Comparison of ENCODE assay signal across 18 mouse cellular contexts in genomic region chrX:142623882-142624281, GRCm38 (mm10). TPM values are rescaled to one million over a fixed set of nuclear protein-coding genes. Genes with fewer than 3 reads are reported as not detected.
DNase-seq lines count a peak whose midpoint lies in the region; ATAC-seq and TF ChIP-seq lines count a peak whose summit lies in the region.
"Had no signal": no experiment of that assay in that cellular context is flagged by ENCODE, and none has a peak within 500 bp of the region (broad histone marks: within the 10 kb centered on the region; RNA-seq: fewer than 3 reads in every experiment).

No protein-coding gene starts in this region.

- H3K4me3 ChIP-seq in intestine, embryonic 14.5 days (ENCODE audit: low read depth, low read length): no peak overlapping the region
- no peak overlapping the region for H3K4me3 ChIP-seq in intestine, postnatal 0 days (ENCODE audit: low read depth, low read length)
- H3K4me3 ChIP-seq in lung, embryonic 14.5 days (ENCODE audit: low read depth, low read length): no peak overlapping the region
- H3K4me3 ChIP-seq in lung, adult 2 months (replicated peaks; ENCODE audit: extremely low read depth, low read depth, low read length): no peak overlapping the region
- H3K4me3 ChIP-seq in embryonic facial prominence, embryonic 15.5 days (replicated peaks): no peak overlapping the region
- H3K4me3 ChIP-seq in stomach, embryonic 15.5 days (replicated peaks): no peak overlapping the region
- H3K4me3 ChIP-seq: forebrain, embryonic 13.5 days; heart, embryonic 10.5 days; hindbrain, embryonic 13.5 days; liver, embryonic 12.5 days; neural tube, embryonic 12.5 days had no signal

- H3K27me3 ChIP-seq in intestine, embryonic 14.5 days (replicated peaks; ENCODE audit: control insufficient read depth, insufficient read depth, low read length): no peaks in the 10 kb centered on the region
- no peaks in the 10 kb centered on the region for H3K27me3 ChIP-seq in intestine, postnatal 0 days (replicated peaks; ENCODE audit: control insufficient read depth, insufficient read depth, low read length)
- no peaks in the 10 kb centered on the region for H3K27me3 ChIP-seq in lung, embryonic 14.5 days (ENCODE audit: insufficient read depth, low read length)
- no peaks in the 10 kb centered on the region; the same call in 1 of the 2 replicates for H3K27me3 ChIP-seq in embryonic facial prominence, embryonic 15.5 days
- H3K27me3 ChIP-seq in stomach, embryonic 15.5 days (replicated peaks): no peaks in the 10 kb centered on the region
- H3K27me3 ChIP-seq: neural tube, embryonic 12.5 days had no signal

- H3K36me3 ChIP-seq in intestine, embryonic 14.5 days (ENCODE audit: control insufficient read depth, insufficient read depth, low read length): no peaks in the 10 kb centered on the region
- H3K36me3 ChIP-seq in intestine, postnatal 0 days (ENCODE audit: control insufficient read depth, insufficient read depth): no peaks in the 10 kb centered on the region
- no peaks in the 10 kb centered on the region for H3K36me3 ChIP-seq in lung, embryonic 14.5 days (ENCODE audit: insufficient read depth)
- no peaks in the 10 kb centered on the region for H3K36me3 ChIP-seq in embryonic facial prominence, embryonic 15.5 days
- no peaks in the 10 kb centered on the region for H3K36me3 ChIP-seq in stomach, embryonic 15.5 days
- H3K36me3 ChIP-seq: heart, embryonic 10.5 days; hindbrain, embryonic 13.5 days; liver, embryonic 12.5 days; neural tube, embryonic 12.5 days had no signal

- ATAC-seq in intestine, embryonic 14.5 days (replicated peaks; ENCODE audit: low FRiP score, low TSS enrichment, low read depth): peak; percentile 53; the same call in 1 of the 2 replicates
- no peak for ATAC-seq in intestine, postnatal 0 days
- peak; percentile 69; the same call in 1 of the 2 replicates for ATAC-seq in lung, embryonic 14.5 days (ENCODE audit: insufficient read depth)
- peak; percentile 51; the same call in 1 of the 2 replicates for ATAC-seq in embryonic facial prominence, embryonic 15.5 days (ENCODE audit: insufficient number of reproducible peaks, low FRiP score, low TSS enrichment, low read depth)
- ATAC-seq in stomach, embryonic 15.5 days (ENCODE audit: insufficient read depth, low FRiP score, low read depth): peak; percentile 35; the same call in 1 of the 2 replicates
- no peak for ATAC-seq in erythroblast, adult 5-6 weeks (replicated peaks; ENCODE audit: low FRiP score, poor library complexity, severe bottlenecking)
- ATAC-seq: forebrain, embryonic 13.5 days; liver, embryonic 12.5 days had no signal

- no peak overlapping the region for H3K4me2 ChIP-seq in intestine, embryonic 14.5 days (ENCODE audit: low read length)
- no peak overlapping the region for H3K4me2 ChIP-seq in intestine, postnatal 0 days (replicated peaks; ENCODE audit: low read depth)
- H3K4me2 ChIP-seq in lung, embryonic 14.5 days: no peak overlapping the region
- H3K4me2 ChIP-seq in embryonic facial prominence, embryonic 15.5 days (replicated peaks): no peak overlapping the region
- H3K4me2 ChIP-seq in stomach, embryonic 15.5 days: no peak overlapping the region
- H3K4me2 ChIP-seq: forebrain, embryonic 13.5 days; hindbrain, embryonic 13.5 days; liver, embryonic 12.5 days; midbrain, embryonic 11.5 days; neural tube, embryonic 12.5 days had no signal

- peak overlapping the region; percentile 70 for H3K27ac ChIP-seq in intestine, embryonic 14.5 days (ENCODE audit: low read depth)
- no peak overlapping the region for H3K27ac ChIP-seq in intestine, postnatal 0 days (ENCODE audit: low read depth, low read length)
- peak overlapping the region; percentile 42; the same call in 1 of the 2 replicates for H3K27ac ChIP-seq in lung, embryonic 14.5 days (ENCODE audit: low read depth)
- H3K27ac ChIP-seq in embryonic facial prominence, embryonic 15.5 days (replicated peaks): peak overlapping the region; percentile 68; the same call in 1 of the 2 replicates
- H3K27ac ChIP-seq in stomach, embryonic 15.5 days: peak overlapping the region; percentile 63
- H3K27ac ChIP-seq: forebrain, embryonic 13.5 days; heart, embryonic 10.5 days; hindbrain, embryonic 13.5 days; liver, embryonic 12.5 days; neural tube, embryonic 12.5 days had no signal

- no peak for TF ChIP-seq POLR2A in lung, adult 2 months (IDR thresholded peaks at IDR 0.05; ENCODE audit: borderline replicate concordance, extremely low read depth, low read depth, low read length)

- H3K4me1 ChIP-seq in intestine, embryonic 14.5 days (replicated peaks; ENCODE audit: control insufficient read depth, insufficient read depth, low read length): no peaks in the 10 kb centered on the region
- H3K4me1 ChIP-seq in intestine, postnatal 0 days (replicated peaks; ENCODE audit: control insufficient read depth, insufficient read depth, low read length): no peaks in the 10 kb centered on the region
- no peaks in the 10 kb centered on the region for H3K4me1 ChIP-seq in lung, embryonic 14.5 days (ENCODE audit: insufficient read depth)
- H3K4me1 ChIP-seq in lung, adult 2 months (ENCODE audit: control insufficient read depth, insufficient read depth, low read length): no peaks in the 10 kb centered on the region
- no peaks in the 10 kb centered on the region for H3K4me1 ChIP-seq in embryonic facial prominence, embryonic 15.5 days
- no peaks in the 10 kb centered on the region for H3K4me1 ChIP-seq in stomach, embryonic 15.5 days
- H3K4me1 ChIP-seq: forebrain, embryonic 13.5 days; heart, embryonic 10.5 days; hindbrain, embryonic 13.5 days; liver, embryonic 12.5 days; neural tube, embryonic 12.5 days had no signal

- 33% methylated on average over 2 of the region's 2 CpGs for WGBS in intestine, embryonic 14.5 days
- 38% methylated on average over 2 of the region's 2 CpGs for WGBS in intestine, postnatal 0 days
- 26% methylated on average over 2 of the region's 2 CpGs for WGBS in lung, embryonic 14.5 days
- 45% methylated on average over 2 of the region's 2 CpGs for WGBS in lung, adult 2 months
- WGBS in embryonic facial prominence, embryonic 15.5 days: 18% methylated on average over 2 of the region's 2 CpGs
- WGBS in stomach, embryonic 15.5 days: 36% methylated on average over 2 of the region's 2 CpGs

- no peak overlapping the region for H3K9ac ChIP-seq in intestine, embryonic 14.5 days (ENCODE audit: low read length)
- no peak overlapping the region for H3K9ac ChIP-seq in intestine, postnatal 0 days (ENCODE audit: low read depth, low read length)
- no peak overlapping the region for H3K9ac ChIP-seq in lung, embryonic 14.5 days
- no peak overlapping the region for H3K9ac ChIP-seq in embryonic facial prominence, embryonic 15.5 days
- no peak overlapping the region for H3K9ac ChIP-seq in stomach, embryonic 15.5 days
- H3K9ac ChIP-seq: forebrain, embryonic 13.5 days; hindbrain, embryonic 13.5 days; liver, embryonic 12.5 days; neural tube, embryonic 12.5 days had no signal

- no peaks in the 10 kb centered on the region for H3K9me3 ChIP-seq in intestine, embryonic 14.5 days (ENCODE audit: control insufficient read depth, low read length)
- no peaks in the 10 kb centered on the region for H3K9me3 ChIP-seq in intestine, postnatal 0 days (ENCODE audit: control insufficient read depth)
- H3K9me3 ChIP-seq in lung, embryonic 14.5 days (ENCODE audit: low read depth, low read length): no peaks in the 10 kb centered on the region
- no peaks in the 10 kb centered on the region for H3K9me3 ChIP-seq in embryonic facial prominence, embryonic 15.5 days (replicated peaks)
- H3K9me3 ChIP-seq in stomach, embryonic 15.5 days: no peaks in the 10 kb centered on the region
- H3K9me3 ChIP-seq: forebrain, embryonic 13.5 days; heart, embryonic 10.5 days; hindbrain, embryonic 13.5 days; liver, embryonic 12.5 days; neural tube, embryonic 12.5 days had no signal

- TF ChIP-seq CTCF in intestine, postnatal 0 days (IDR thresholded peaks at IDR 0.05; ENCODE audit: low read depth): no peak
- TF ChIP-seq CTCF in lung, embryonic 14.5 days (IDR thresholded peaks at IDR 0.05; ENCODE audit: low read depth): no peak
- TF ChIP-seq CTCF in lung, adult 2 months (IDR thresholded peaks at IDR 0.05; ENCODE audit: insufficient read depth, low read length): no peak

- DNase-seq in intestine, embryonic 14.5 days (ENCODE audit: low spot score): peak; percentile 53
- DNase-seq in lung, embryonic 14.5 days: peak; percentile 80
- DNase-seq in lung, adult 2 months: no peak
- DNase-seq: cerebellum, adult 11 months; gastrocnemius, postnatal 25 days; heart, postnatal 14 days; lung, postnatal 36 days; thymus, postnatal 25 days had no signal

RNA-seq across cellular contexts. Expression of gene Tmem164, which starts 57.3 kb away (rescaled TPM):
- 32.6 and 33.2 TPM in 2 replicates for polyA plus RNA-seq in intestine, embryonic 14.5 days (2014; fragmentation: Nextera tagmentation; extraction: Ambion mirVana)
- 14.3 and 15.3 TPM in 2 replicates for polyA plus RNA-seq in intestine, postnatal 0 days (2015; fragmentation: Nextera tagmentation; extraction: Ambion mirVana)
- 36.8 and 42.0 TPM in 2 replicates for polyA plus RNA-seq in lung, embryonic 14.5 days (2014; fragmentation: Nextera tagmentation; extraction: Ambion mirVana)
- 34.3 and 42.1 TPM in 2 replicates for polyA plus RNA-seq in lung, adult 2 months (2012; rRNA removed)
- 47.3 and 48.1 TPM in 2 replicates for polyA plus RNA-seq in embryonic facial prominence, embryonic 15.5 days (2015; fragmentation: Nextera tagmentation; extraction: Ambion mirVana)
- 52.2 and 58.2 TPM in 2 replicates for polyA plus RNA-seq in stomach, embryonic 15.5 days (2015; fragmentation: Nextera tagmentation; extraction: Ambion mirVana)
- 12.3 and 18.6 TPM in 2 replicates for total RNA-seq in erythroblast, adult 5-6 weeks (2015; ENCODE audit: low replicate concordance)
- 11.0 and 12.2 TPM in 2 replicates for total RNA-seq in erythroblast, adult 5-6 weeks (2017; ENCODE audit: low replicate concordance)

Comparison
In these comparisons a context has a peak if more than half of its experiments do, and no peak if none do; other contexts are left out.
1. ATAC-seq: peak in intestine, embryonic 14.5 days (single experiment), lung, embryonic 14.5 days (single experiment), embryonic facial prominence, embryonic 15.5 days (single experiment) and stomach, embryonic 15.5 days (single experiment); none in intestine, postnatal 0 days (single experiment) and erythroblast, adult 5-6 weeks (single experiment).